Mouse (Mus musculus) megakaryocyte, embryonic 14.5 days (primary cell): ENCODE results near the gene Ankfn1.

ENCODE experiments used
- FLI1 ChIP-seq: IDR thresholded peaks from 2 replicates; pipeline ENCODE4 v1.6.1; 2012; ENCODE audit warnings: low read length, inconsistent platforms, mixed read lengths
- GATA1 ChIP-seq: IDR thresholded peaks from 3 replicates; pipeline ENCODE4 v1.6.1; 2012; ENCODE audit warnings: mixed read lengths, low read length, inconsistent platforms, borderline replicate concordance

GRCm38 (mm10) chr11:89452862-89453261 lies 324.6 kb downstream of the Ankfn1 start:
- no peak for TF ChIP-seq GATA1
- no peak for TF ChIP-seq FLI1
